Mouse (Mus musculus) thymus, postnatal 14 days (tissue): ENCODE measurements at regions not wholly inside any gene's neighbourhood (a gene's known extent, or its start where the extent isn't known, plus 50 kb on each side); places are given as distances from the start of the nearest gene placed in this dataset.

Source experiments
- DNase-seq: peaks from one replicate; pipeline ENCODE4 v3.0.0; 2021

- DNase-seq, result no peak
These were observed 152.3 kb downstream of the Cmpk2 start for GRCm38 (mm10) chr12:26621135-26621932.

- no peak for DNase-seq
These were observed 151.6 kb downstream of the Cmpk2 start for GRCm38 (mm10) chr12:26620501-26621134.

GRCm38 (mm10) chr12:26617969-26618368 is 149.0 kb downstream of the Cmpk2 start:
- no peak for DNase-seq

GRCm38 (mm10) chr12:26613086-26613705 is 144.2 kb downstream of the Cmpk2 start:
- DNase-seq, result no peak

- no peak for DNase-seq
These were observed 141.1 kb downstream of the Cmpk2 start for GRCm38 (mm10) chr12:26610079-26610478.

- DNase-seq, result no peak
These were observed 129.5 kb downstream of the Cmpk2 start for GRCm38 (mm10) chr12:26598501-26598900.

GRCm38 (mm10) chr12:26592125-26592524 is 123.1 kb downstream of the Cmpk2 start:
- no peak for DNase-seq

GRCm38 (mm10) chr12:26589091-26589490 is 120.1 kb downstream of the Cmpk2 start:
- DNase-seq, result no peak

GRCm38 (mm10) chr12:26577438-26577837 is 108.4 kb downstream of the Cmpk2 start:
- DNase-seq, result no peak

- DNase-seq, result no peak
These were observed 102.6 kb downstream of the Cmpk2 start for GRCm38 (mm10) chr12:26571602-26572001.

GRCm38 (mm10) chr12:26567435-26567834 is 98.4 kb downstream of the Cmpk2 start:
- no peak for DNase-seq

GRCm38 (mm10) chr12:26562858-26563257 is 93.9 kb downstream of the Cmpk2 start:
- DNase-seq, result no peak

GRCm38 (mm10) chr12:26559560-26559959 is 90.6 kb downstream of the Cmpk2 start:
- no peak for DNase-seq

GRCm38 (mm10) chr12:26557411-26557810 is 88.4 kb downstream of the Cmpk2 start:
- DNase-seq, result no peak

- DNase-seq, result no peak
These were observed 82.3 kb downstream of the Cmpk2 start for GRCm38 (mm10) chr12:26551168-26551926.

- DNase-seq, result no peak
These were observed 78.5 kb downstream of the Cmpk2 start for GRCm38 (mm10) chr12:26547466-26547865.

- no peak for DNase-seq
These were observed 77.4 kb downstream of the Cmpk2 start for GRCm38 (mm10) chr12:26546361-26546760.

GRCm38 (mm10) chr12:26543463-26543862 is 74.5 kb downstream of the Cmpk2 start:
- DNase-seq, result no peak

- no peak for DNase-seq
These were observed 73.4 kb downstream of the Cmpk2 start for GRCm38 (mm10) chr12:26542451-26542850.

GRCm38 (mm10) chr12:26535261-26535890 is 66.4 kb downstream of the Cmpk2 start:
- peak; percentile 8 for DNase-seq

- no peak for DNase-seq
These were observed 65.5 kb downstream of the Cmpk2 start for GRCm38 (mm10) chr12:26534229-26535105.
